Mouse (Mus musculus) kidney, adult 9 months (tissue): ENCODE measurements at regions not wholly inside any gene's neighbourhood (a gene's known extent, or its start where the extent isn't known, plus 50 kb on each side); places are given as distances from the start of the nearest gene placed in this dataset.

ENCODE experiments used
- DNase-seq: peaks from one replicate; pipeline ENCODE4 v3.0.0; 2022

- DNase-seq = no peak
Observed at GRCm38 (mm10) chr1:184453673-184454072, 278.7 kb downstream of the Hlx start.

DNA sequence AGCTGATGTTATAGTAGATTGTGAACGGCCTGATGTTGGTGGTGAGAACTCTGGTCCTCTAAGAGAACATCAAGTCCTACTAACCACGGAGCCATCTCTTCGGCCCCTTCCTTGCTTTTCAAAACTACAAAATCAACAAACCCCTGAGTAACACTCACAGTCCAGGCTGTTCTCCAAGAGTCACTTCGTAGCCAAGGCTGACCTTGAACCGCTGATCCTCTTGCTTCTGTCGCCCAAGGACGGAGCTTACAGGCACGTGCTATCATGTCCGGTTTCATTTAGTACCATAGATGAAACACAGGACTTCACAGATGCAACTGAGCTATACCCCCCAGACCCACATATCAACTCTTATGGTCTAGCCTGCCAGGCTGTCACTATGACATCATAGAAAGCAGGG is 279.4 kb downstream of the Hlx start:
- DNase-seq = no peak

DNA sequence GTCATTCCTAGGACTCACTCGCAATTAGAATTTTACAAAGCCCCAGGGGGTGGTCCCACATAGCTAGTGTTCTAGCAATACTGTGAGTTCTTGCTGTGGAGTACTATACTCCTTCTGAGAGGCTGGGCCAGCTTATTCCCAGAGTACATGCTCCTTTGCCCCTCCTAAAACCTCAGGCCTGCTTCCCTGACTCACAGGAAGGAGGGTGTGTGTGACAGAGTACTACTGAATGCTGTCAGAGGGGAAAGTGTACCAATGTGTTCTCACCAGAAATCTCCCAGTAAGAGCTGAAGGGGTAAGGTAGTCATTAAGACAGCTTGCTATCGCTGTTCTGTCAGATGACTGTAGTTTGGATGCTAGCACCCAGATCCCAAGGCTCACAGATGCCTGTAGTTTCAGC is 280.7 kb downstream of the Hlx start:
- no peak for DNase-seq

DNA sequence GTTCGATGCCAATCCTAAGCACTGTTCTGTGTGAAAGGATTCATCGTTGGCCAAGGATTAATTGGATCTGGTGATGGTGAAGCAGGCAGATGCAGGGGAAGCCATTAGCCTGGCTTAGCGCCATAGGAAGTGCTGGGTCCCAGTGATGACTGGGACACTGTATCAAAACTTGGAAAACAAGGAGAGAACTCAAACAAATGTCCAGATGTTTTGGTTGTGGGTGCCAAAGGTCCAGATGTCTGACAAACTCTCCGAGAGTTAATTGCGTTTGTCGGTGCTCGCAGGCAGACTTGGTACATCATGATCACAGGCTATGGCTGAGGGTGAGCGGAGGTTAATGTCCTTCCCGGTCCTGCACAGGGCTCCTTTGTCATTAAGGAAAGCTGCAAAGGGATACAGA is 283.4 kb downstream of the Hlx start:
- DNase-seq = no peak

DNA sequence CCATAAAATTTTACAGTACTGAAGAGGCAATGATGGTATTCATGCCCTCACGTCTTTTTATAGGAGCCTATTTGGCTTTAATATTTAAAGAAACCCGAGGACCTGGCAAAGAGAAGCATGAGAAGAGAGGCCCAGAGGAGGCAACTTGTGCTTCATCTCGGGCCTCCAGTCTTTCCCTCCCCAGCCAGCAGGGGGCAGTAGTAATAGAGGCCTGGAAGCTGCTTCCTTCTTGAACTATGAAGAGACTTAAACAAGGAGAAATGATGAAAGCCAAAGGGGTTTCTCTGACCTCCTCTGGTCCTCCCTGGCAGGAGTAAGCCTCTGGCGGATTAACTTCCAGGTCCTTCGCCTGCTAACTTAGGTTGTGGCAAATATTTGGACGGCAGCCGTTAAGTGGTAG is 284.5 kb downstream of the Hlx start:
- DNase-seq = peak; percentile 78

- DNase-seq = no peak
Observed at GRCm38 (mm10) chr1:184447161-184447667, 285.2 kb downstream of the Hlx start.

DNA sequence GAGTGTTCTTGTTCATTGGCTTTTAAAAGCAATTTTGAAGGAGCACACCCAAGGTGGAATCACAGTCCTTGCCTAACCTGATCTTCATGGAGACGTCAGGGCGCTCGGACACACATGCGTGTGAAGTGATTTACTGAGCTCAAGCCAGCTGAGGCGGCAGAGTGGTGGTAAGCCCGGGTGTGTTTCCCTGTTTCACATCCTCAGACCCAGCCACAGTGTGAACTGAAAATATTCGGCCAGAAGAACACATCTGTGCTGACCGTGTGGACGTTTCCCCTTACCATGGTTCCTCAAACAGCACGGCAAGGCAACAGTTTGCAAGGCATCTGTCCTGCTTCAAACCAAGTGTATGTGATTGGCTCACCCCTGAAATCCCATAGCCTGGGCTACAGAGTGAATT is 288.2 kb downstream of the Hlx start:
- no peak for DNase-seq

DNA sequence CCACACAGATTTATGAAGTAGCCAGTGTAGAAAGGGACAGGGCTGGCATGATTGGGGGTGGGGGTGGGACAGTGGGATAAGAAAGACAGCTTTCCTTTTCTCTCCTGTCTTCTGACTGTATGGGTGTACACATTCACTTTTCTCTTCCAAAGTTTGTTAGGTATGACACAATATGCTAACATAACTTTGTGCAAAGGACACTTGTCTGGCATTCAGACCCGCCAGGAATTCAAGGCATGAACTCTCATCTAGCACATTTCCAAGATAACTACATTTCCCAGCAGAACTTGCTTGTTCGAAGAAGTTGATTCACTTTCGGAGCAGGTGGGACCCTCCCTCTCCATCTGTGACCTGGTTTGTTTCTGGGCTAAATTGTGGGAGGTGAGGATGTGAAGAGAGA is 289.7 kb downstream of the Hlx start:
- DNase-seq = no peak

- DNase-seq = peak; percentile 27
Observed at GRCm38 (mm10) chr1:184441005-184441557, 291.3 kb downstream of the Hlx start.

GRCm38 (mm10) chr1:184439506-184439905 is 292.9 kb downstream of the Hlx start:
- DNase-seq = peak; percentile 28

GRCm38 (mm10) chr1:184436387-184436786 is 296.0 kb downstream of the Hlx start:
- DNase-seq = no peak

DNA sequence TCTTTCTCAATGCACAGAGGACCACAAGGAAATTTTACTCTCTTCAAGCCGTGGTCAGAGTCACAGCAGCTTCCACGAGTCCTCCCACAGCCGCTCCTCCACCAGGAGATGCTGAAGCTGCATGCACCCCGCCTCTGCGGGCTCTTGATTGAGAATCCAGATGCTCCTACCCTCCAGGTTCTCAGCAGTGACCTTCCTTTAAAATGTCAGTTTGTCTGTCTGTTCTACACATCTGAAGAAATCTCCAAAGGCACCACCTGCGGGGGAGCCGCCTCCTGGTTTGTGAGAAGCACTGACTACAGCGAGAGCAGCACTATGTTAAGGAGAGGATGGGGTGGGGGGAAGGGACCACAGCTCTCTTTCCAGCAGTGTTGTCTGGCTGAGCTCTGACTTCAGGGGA is 303.8 kb downstream of the Hlx start:
- no peak for DNase-seq

DNA sequence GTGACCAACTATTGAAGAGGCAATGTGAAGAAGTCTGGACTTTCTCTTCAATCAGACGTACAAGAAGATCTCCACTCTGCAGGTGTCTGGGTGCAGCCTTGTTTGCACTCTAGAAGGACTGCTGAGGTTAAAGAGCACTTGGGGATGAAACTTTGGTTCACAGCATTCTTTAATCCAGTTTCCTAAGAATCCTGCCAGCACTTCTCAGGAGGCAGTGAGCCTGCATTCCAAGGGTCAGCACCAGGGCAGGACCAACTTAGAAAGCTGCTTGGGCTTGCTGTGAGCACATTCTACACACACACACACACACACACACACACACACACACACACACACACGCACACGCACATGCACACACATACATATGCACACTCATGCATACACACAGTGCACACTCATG is 304.4 kb downstream of the Hlx start:
- peak; percentile 16 for DNase-seq

- no peak for DNase-seq
Observed at GRCm38 (mm10) chr1:184425694-184426093, 306.7 kb downstream of the Hlx start.

DNA sequence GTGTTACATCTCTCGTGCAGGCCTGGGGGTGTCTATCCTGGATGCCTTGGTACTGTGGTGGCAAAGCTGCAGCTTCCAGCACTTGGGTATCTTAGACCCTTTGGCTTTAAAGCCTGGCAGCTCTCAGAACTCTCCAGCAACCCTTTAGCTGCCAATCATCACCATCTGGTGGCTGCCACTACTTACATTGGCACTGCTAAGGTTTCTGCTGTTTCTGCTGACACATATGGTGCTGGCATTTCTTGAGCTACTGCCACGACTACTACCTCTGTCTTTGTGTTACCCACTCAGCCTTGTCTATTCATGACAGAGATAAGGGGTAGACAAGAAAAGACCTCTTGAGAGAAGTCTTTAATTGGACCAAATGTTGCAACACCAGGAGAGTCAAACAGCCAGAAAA is 308.4 kb downstream of the Hlx start:
- no peak for DNase-seq

DNA sequence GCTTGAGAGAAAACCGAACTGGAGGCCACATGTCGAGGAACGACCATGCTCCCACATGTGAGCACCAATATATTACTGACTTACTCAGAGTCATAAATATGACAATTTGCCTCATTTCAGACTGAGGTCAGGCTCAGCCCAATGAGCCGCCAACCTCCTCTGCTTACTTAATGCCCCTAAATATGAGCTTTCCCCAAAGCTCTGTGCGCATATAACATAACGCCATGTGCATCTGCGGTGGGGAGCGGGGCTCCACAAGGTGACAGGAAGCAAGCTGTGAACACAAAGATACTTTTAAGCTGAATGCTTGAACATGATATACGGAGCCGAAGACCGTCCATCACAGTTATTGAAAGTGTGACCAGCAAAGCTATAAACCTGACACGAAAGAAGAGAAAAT is 319.8 kb downstream of the Hlx start:
- DNase-seq = no peak

DNA sequence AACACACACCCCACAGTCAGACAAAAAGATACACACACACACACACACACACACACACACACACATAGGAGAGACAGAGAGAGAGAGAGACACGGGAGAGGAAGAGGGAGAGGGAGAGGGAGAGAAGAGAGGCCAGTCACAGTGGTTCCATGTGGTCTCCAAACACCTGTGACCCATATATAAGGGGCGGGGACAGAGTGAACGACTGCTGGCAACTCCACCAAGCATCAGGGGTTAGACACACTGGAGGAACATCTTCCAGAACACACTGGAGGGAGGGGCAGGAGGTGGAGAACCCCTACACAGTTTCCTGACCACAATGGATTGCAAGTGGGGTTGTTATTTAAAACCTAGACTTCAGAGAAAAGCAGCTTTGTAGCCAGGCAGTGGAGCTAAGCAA is 321.4 kb downstream of the Hlx start:
- DNase-seq = no peak

GRCm38 (mm10) chr1:184409986-184410385 is 322.4 kb downstream of the Hlx start:
- DNase-seq = no peak

GRCm38 (mm10) chr1:184402985-184403384 is 329.4 kb downstream of the Hlx start:
- DNase-seq = no peak

GRCm38 (mm10) chr1:184395215-184395614 is 337.2 kb downstream of the Hlx start:
- peak; percentile 43 for DNase-seq

- no peak for DNase-seq
Observed at GRCm38 (mm10) chr1:184394559-184395194, 337.7 kb downstream of the Hlx start.

- DNase-seq = no peak
Observed at GRCm38 (mm10) chr1:184384088-184384823, 348.2 kb downstream of the Hlx start.

- DNase-seq = no peak
Observed at GRCm38 (mm10) chr1:184378665-184379064, 344.6 kb upstream of the 1700056E22Rik start.

DNA sequence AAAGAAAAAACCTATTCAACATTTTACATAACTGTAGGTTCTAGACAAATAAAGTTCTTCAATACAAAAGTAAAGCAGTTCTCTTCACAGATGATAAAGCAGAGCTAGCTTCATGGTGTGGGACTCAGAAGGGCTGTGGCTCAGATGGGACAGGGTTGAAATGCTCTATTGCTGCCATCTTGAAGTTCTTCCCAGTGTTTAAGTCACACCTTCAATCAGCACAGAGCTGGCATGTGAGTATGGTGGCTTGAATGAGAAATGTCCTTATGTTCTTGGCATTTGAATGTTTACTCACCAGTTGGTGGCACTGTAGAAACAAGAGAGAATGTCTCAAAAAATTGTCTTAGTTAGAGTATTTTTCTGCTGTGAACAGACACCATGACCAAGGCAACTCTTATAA is 330.9 kb upstream of the 1700056E22Rik start:
- DNase-seq = no peak
